7 mouse cellular contexts compared by ENCODE assay signal in the genomic region with DNA sequence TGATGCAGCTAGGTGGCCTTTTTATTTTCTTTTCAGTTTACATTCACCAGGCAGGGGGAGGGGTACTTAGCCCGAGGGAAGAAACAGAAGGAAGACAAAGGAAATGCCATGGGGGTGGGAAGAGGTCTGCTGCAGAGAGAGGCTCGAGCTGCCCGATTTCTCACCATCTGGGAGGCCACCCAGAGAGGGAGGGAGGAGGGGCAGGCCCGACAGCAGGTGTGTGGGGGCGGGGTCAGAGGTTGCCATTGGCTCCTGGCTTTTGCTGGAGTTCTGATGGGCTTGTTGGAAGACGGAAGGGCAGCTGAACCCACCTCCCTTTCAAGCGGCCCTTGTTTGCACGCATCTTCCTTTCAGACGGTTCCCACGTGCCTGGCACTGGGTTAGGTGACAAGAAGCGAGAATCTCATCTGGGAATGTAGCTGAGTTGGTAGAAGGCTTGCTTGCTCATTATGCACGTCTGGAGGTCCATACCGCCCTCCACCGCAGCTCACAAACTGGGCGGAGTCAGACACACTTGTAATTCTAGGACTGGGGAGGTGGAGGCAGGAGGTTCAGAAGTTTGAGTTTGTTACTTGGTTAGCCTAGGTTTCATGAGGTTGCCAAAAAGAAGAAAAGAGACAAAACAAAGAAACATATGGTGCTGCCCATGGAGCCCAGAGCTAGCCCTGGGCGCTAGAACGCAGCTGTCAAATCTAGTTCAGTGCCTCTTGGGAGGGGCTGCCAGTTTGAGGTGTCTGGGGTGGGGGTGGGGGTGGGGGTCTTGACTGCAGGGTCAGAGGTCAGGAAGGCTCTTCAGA. TPM values are rescaled to one million over a fixed set of nuclear protein-coding genes. Genes with fewer than 3 reads are reported as not detected.
DNase-seq lines count a peak whose midpoint lies in the region; ATAC-seq lines count a peak whose summit lies in the region.

No protein-coding gene starts in this region.

- under 1% methylated on average over 17 of the region's 17 CpGs for WGBS in forebrain, embryonic 12.5 days
- WGBS in liver, embryonic 12.5 days (ENCODE audit: insufficient replicate concordance) = 7% methylated on average over 17 of the region's 17 CpGs
- WGBS in stomach, embryonic 16.5 days = 10% methylated on average over 17 of the region's 17 CpGs

- H3K4me2 ChIP-seq in forebrain, embryonic 12.5 days = peak overlapping the region; percentile 41
- 0 out of 2 replicates have a peak overlapping the region, but pooled peaks have one; percentile 17 for H3K4me2 ChIP-seq in liver, embryonic 12.5 days
- H3K4me2 ChIP-seq in stomach, embryonic 16.5 days (ENCODE audit: low read depth, low read length) = peak overlapping the region; percentile 33

- peak overlapping the region; percentile 91 for H3K27ac ChIP-seq in forebrain, embryonic 12.5 days
- H3K27ac ChIP-seq in liver, embryonic 12.5 days = no peak overlapping the region
- no peak overlapping the region for H3K27ac ChIP-seq in stomach, embryonic 16.5 days (ENCODE audit: low read length)

- H3K4me3 ChIP-seq in forebrain, embryonic 12.5 days (replicated peaks) = no peak overlapping the region
- no peak overlapping the region for H3K4me3 ChIP-seq in liver, embryonic 12.5 days
- peak overlapping the region; percentile 15 for H3K4me3 ChIP-seq in stomach, embryonic 16.5 days (replicated peaks; ENCODE audit: low read length)

- H3K9ac ChIP-seq in forebrain, embryonic 12.5 days = no peak overlapping the region
- no peak overlapping the region for H3K9ac ChIP-seq in liver, embryonic 12.5 days
- H3K9ac ChIP-seq in stomach, embryonic 16.5 days (ENCODE audit: low read length) = peak overlapping the region; percentile 36; the same call in 1 of the 2 replicates

- H3K27me3 ChIP-seq in forebrain, embryonic 12.5 days = peaks cover 55% of the 10 kb centered on the region
- peaks cover 84% of the 10 kb centered on the region for H3K27me3 ChIP-seq in liver, embryonic 12.5 days (replicated peaks)
- H3K27me3 ChIP-seq in stomach, embryonic 16.5 days (ENCODE audit: control insufficient read depth, insufficient read depth, low read length) = no peaks in the 10 kb centered on the region; the same call in 1 of the 2 replicates

- no peaks in the 10 kb centered on the region for H3K36me3 ChIP-seq in forebrain, embryonic 12.5 days (replicated peaks)
- H3K36me3 ChIP-seq in liver, embryonic 12.5 days = no peaks in the 10 kb centered on the region
- no peaks in the 10 kb centered on the region for H3K36me3 ChIP-seq in stomach, embryonic 16.5 days (ENCODE audit: control insufficient read depth, insufficient read depth, low read length)

- no peaks in the 10 kb centered on the region for H3K9me3 ChIP-seq in forebrain, embryonic 12.5 days
- H3K9me3 ChIP-seq in liver, embryonic 12.5 days (replicated peaks) = no peaks in the 10 kb centered on the region
- no peaks in the 10 kb centered on the region for H3K9me3 ChIP-seq in stomach, embryonic 16.5 days (replicated peaks; ENCODE audit: control insufficient read depth, low read length)

- DNase-seq in right cerebral cortex, postnatal 25 days = peak; percentile 20
- no peak for DNase-seq in right cerebral cortex, postnatal 4 days
- DNase-seq in adrenal gland, adult 8-10 months = no peak
- no peak for DNase-seq in ovary, postnatal 10 days (ENCODE audit: low spot score)

- H3K4me1 ChIP-seq in forebrain, embryonic 12.5 days = peaks cover 81% of the 10 kb centered on the region
- no peaks in the 10 kb centered on the region for H3K4me1 ChIP-seq in liver, embryonic 12.5 days
- peaks cover 35% of the 10 kb centered on the region for H3K4me1 ChIP-seq in stomach, embryonic 16.5 days (ENCODE audit: control insufficient read depth, insufficient read depth, low read length)

- ATAC-seq in forebrain, embryonic 12.5 days (ENCODE audit: low FRiP score) = peak; percentile 65
- ATAC-seq in liver, embryonic 12.5 days = no peak
- peak; percentile 41; the same call in 1 of the 2 replicates for ATAC-seq in stomach, embryonic 16.5 days (ENCODE audit: insufficient read depth, low FRiP score)

RNA-seq across cellular contexts. Expression of a gene that starts 10.3 kb away (rescaled TPM):
- polyA plus RNA-seq in forebrain, embryonic 12.5 days (2016; fragmentation: Nextera tagmentation; extraction: Ambion mirVana) = 106 and 137 TPM in 2 replicates
- polyA plus RNA-seq in liver, embryonic 12.5 days (2016; fragmentation: Nextera tagmentation; extraction: Ambion mirVana) = 2.6 and 3.2 TPM in 2 replicates
- 34.0 and 42.8 TPM in 2 replicates for polyA plus RNA-seq in stomach, embryonic 16.5 days (2015; fragmentation: Nextera tagmentation; extraction: Ambion mirVana)
- 100 to 1,000 TPM in 2 of 4 experiments, 10 to 100 TPM in 2; 87.6 to 148 (median 97.6) TPM for total RNA-seq in adrenal gland, adult 8-10 months (2022)
